ENCODE assay signal across 10 mouse cellular contexts in genomic region chrX:106717160-106717559, GRCm38 (mm10).
DNase-seq lines count a peak whose midpoint lies in the region; ATAC-seq and TF ChIP-seq lines count a peak whose summit lies in the region.
"Had no signal": no experiment of that assay in that cellular context is flagged by ENCODE, and none has a peak within 500 bp of the region (broad histone marks: within the 10 kb centered on the region; RNA-seq: fewer than 3 reads in every experiment).

No protein-coding gene starts in this region.

- DNase-seq in gastrocnemius, adult 2 months = no peak
- DNase-seq in gastrocnemius, postnatal 36 days = no peak
- DNase-seq in 416B (ENCODE audit: low read depth) = peak; percentile 1
- peak; percentile 58 for DNase-seq in embryo, embryonic 10.5 days (ENCODE audit: low spot score)
- DNase-seq in kidney, postnatal 0 days (ENCODE audit: low spot score) = peak; percentile 76
- DNase-seq in MN1 (ENCODE audit: low spot score) = no peak
- no peak for DNase-seq in urinary bladder, postnatal 36 days (ENCODE audit: low spot score in 2 of 2)
- DNase-seq: adrenal gland, postnatal 25 days had no signal

- H3K27ac ChIP-seq in gastrocnemius, adult 2 months = no peak overlapping the region
- no peak overlapping the region for H3K27ac ChIP-seq in kidney, postnatal 0 days
- H3K27ac ChIP-seq in forebrain, embryonic 15.5 days (replicated peaks) = no peak overlapping the region
- H3K27ac ChIP-seq: hindbrain, postnatal 0 days had no signal

- H3K9me3 ChIP-seq in kidney, postnatal 0 days (replicated peaks; ENCODE audit: low read length) = no peaks in the 10 kb centered on the region
- H3K9me3 ChIP-seq in forebrain, embryonic 15.5 days = no peaks in the 10 kb centered on the region

- no peaks in the 10 kb centered on the region for H3K4me1 ChIP-seq in kidney, postnatal 0 days (replicated peaks; ENCODE audit: insufficient read depth, low read length)
- H3K4me1 ChIP-seq in forebrain, embryonic 15.5 days = no peaks in the 10 kb centered on the region

- no peak overlapping the region for H3K4me3 ChIP-seq in gastrocnemius, adult 2 months
- H3K4me3 ChIP-seq in kidney, postnatal 0 days (replicated peaks; ENCODE audit: low read depth, low read length) = no peak overlapping the region
- no peak overlapping the region for H3K4me3 ChIP-seq in forebrain, embryonic 15.5 days

- H3K9ac ChIP-seq in kidney, postnatal 0 days (ENCODE audit: low read depth, low read length) = no peak overlapping the region
- H3K9ac ChIP-seq in forebrain, embryonic 15.5 days (replicated peaks) = no peak overlapping the region

- H3K4me2 ChIP-seq in kidney, postnatal 0 days (ENCODE audit: low read length) = no peak overlapping the region
- no peak overlapping the region for H3K4me2 ChIP-seq in forebrain, embryonic 15.5 days (replicated peaks)

- intact Hi-C loops in gastrocnemius, adult 2 months (cut with DNase I) = no loop called here
- intact Hi-C loops in gastrocnemius, postnatal 36 days (cut with DNase I) = no loop called here

- H3K36me3 ChIP-seq in kidney, postnatal 0 days (ENCODE audit: insufficient read depth, low read length) = no peaks in the 10 kb centered on the region
- no peaks in the 10 kb centered on the region for H3K36me3 ChIP-seq in forebrain, embryonic 15.5 days

- WGBS in kidney, postnatal 0 days = 27% methylated on average over 2 of the region's 2 CpGs
- 37% methylated on average over 2 of the region's 2 CpGs for WGBS in forebrain, embryonic 15.5 days

- no peaks in the 10 kb centered on the region for H3K27me3 ChIP-seq in kidney, postnatal 0 days (ENCODE audit: insufficient read depth, low read length)
- no peaks in the 10 kb centered on the region for H3K27me3 ChIP-seq in forebrain, embryonic 15.5 days

- ATAC-seq in kidney, postnatal 0 days (replicated peaks; ENCODE audit: low FRiP score, low read depth) = peak; percentile 78
- no peak for ATAC-seq in forebrain, embryonic 15.5 days (replicated peaks)
- ATAC-seq: hindbrain, postnatal 0 days had no signal

- TF ChIP-seq CTCF in gastrocnemius, adult 2 months (IDR thresholded peaks at IDR 0.05) = peak; percentile 22; the same call in 1 of the 2 replicates
- peak; percentile 50; the same call in 1 of the 2 replicates for TF ChIP-seq CTCF in kidney, postnatal 0 days (IDR thresholded peaks at IDR 0.05; ENCODE audit: low read depth)

Comparison
In these comparisons a context has a peak if more than half of its experiments do, and no peak if none do; other contexts are left out.
1. DNase-seq: peak in 416B (single experiment), embryo, embryonic 10.5 days (single experiment) and kidney, postnatal 0 days (single experiment); none in gastrocnemius, adult 2 months (single experiment), gastrocnemius, postnatal 36 days (0 of 2), MN1 (single experiment) and urinary bladder, postnatal 36 days (0 of 2).